Mouse (Mus musculus): ENCODE results near the gene Smco3.

DNA sequence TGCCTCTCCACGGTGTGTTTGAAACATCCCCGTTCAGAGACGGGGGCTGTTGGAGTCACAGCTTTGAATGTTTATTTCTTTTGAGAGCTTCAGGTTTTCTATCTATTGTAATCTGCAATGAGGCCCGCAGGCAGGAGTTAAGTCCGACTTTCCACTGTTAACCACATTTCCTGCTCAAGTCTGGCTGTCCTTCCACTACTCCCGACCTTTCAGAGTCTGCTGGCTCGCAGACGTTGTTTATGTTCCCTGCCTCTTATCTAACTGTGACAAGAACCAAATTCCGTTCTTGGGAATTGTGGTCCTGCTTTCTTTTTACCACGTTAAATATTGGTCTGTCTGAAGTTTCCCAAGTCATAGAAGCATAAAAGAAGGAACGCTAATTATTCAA lies 22.6 kb upstream of the Smco3 start:
- TF ChIP-seq CTCF (IDR thresholded peaks at IDR 0.05; ENCODE audit: extremely low read depth, insufficient read length, insufficient replicate concordance, low read depth, low read length) (no peak), POLR2A (IDR thresholded peaks at IDR 0.05; ENCODE audit: low read depth, low read length) (no peak)

All from small intestine, adult 2 months (tissue).